Mouse (Mus musculus): Measurements from ENCODE around the gene Tfip11. TPM values are rescaled to one million over a fixed set of nuclear protein-coding genes. Genes with fewer than 3 reads are reported as not detected.

Gene Tfip11
- total RNA-seq, 2 experiments from 2014 or later, result 22.6 to 32.1 TPM

GRCm38 (mm10) chr5:112384805-112385472 lies 58.8 kb downstream of the Tfip11 start:
- peak; percentile 41 for ATAC-seq (replicated peaks; ENCODE audit: low FRiP score, low TSS enrichment, poor library complexity, severe bottlenecking)

- ATAC-seq (replicated peaks; ENCODE audit: low FRiP score, low TSS enrichment, poor library complexity, severe bottlenecking), result peak; percentile 60
These were observed 59.8 kb downstream of the Tfip11 start for GRCm38 (mm10) chr5:112385973-112386372.

Other genes with a start within 250 kb of the Tfip11 start
- gene Cryba4, start 73.8 kb upstream of the Tfip11 start, total RNA-seq (2014; fragmentation: Nextera tagmentation), result not detected in 2 replicates
- not detected in 2 replicates for gene Cryba4, start 73.8 kb upstream of the Tfip11 start, total RNA-seq (2017)
- gene Crybb1, start 70.5 kb upstream of the Tfip11 start, total RNA-seq (2014; fragmentation: Nextera tagmentation), result not detected in 2 replicates
- gene Crybb1, start 70.5 kb upstream of the Tfip11 start, total RNA-seq (2017), result not detected in 2 replicates
- gene Tpst2, start 49.7 kb upstream of the Tfip11 start, total RNA-seq (2014; fragmentation: Nextera tagmentation), result 37.4 and 43.4 TPM in 2 replicates
- gene Tpst2, start 49.7 kb upstream of the Tfip11 start, total RNA-seq (2017), result 17.6 and 27.3 TPM in 2 replicates
- 17.6 and 30.6 TPM in 2 replicates for gene Srrd, start 16.7 kb downstream of the Tfip11 start, total RNA-seq (2014; fragmentation: Nextera tagmentation)
- gene Srrd, start 16.7 kb downstream of the Tfip11 start, total RNA-seq (2017), result 16.2 and 18.7 TPM in 2 replicates
- 18.6 and 41.1 TPM in 2 replicates for gene Hps4, start 16.7 kb downstream of the Tfip11 start, total RNA-seq (2014; fragmentation: Nextera tagmentation)
- 5.9 and 9.6 TPM in 2 replicates for gene Hps4, start 16.7 kb downstream of the Tfip11 start, total RNA-seq (2017)
- gene Gm6583, start 29.7 kb downstream of the Tfip11 start, total RNA-seq (2014; fragmentation: Nextera tagmentation), result not detected in 2 replicates
- gene Gm6583, start 29.7 kb downstream of the Tfip11 start, total RNA-seq (2017), result not detected in 2 replicates
- not detected in 2 replicates for gene Asphd2, start 68.5 kb downstream of the Tfip11 start, total RNA-seq (2014; fragmentation: Nextera tagmentation)
- not detected in 2 replicates for gene Asphd2, start 68.5 kb downstream of the Tfip11 start, total RNA-seq (2017)
- not detected in 2 replicates for gene Gm6588, start 123.1 kb downstream of the Tfip11 start, total RNA-seq (2014; fragmentation: Nextera tagmentation)
- not detected in 2 replicates for gene Gm6588, start 123.1 kb downstream of the Tfip11 start, total RNA-seq (2017)

Measured in megakaryocyte-erythroid progenitor cell, adult 5-6 weeks (primary cell).